8 mouse cellular contexts compared by ENCODE assay signal in genomic region chr16:37776860-37777651, GRCm38 (mm10). TPM values are rescaled to one million over a fixed set of nuclear protein-coding genes. Genes with fewer than 3 reads are reported as not detected.
DNase-seq lines count a peak whose midpoint lies in the region; ATAC-seq and TF ChIP-seq lines count a peak whose summit lies in the region.

TSS of gene Fstl1 (plus strand) at chr16:37776873.

- peaks cover 30% of the 10 kb centered on the region for H3K4me1 ChIP-seq in embryonic facial prominence, embryonic 12.5 days
- peaks cover 12% of the 10 kb centered on the region; the same call in 1 of the 2 replicates for H3K4me1 ChIP-seq in kidney, postnatal 0 days (replicated peaks; ENCODE audit: insufficient read depth, low read length)
- H3K4me1 ChIP-seq in liver, embryonic 15.5 days (replicated peaks), result no peaks in the 10 kb centered on the region
- peaks cover 37% of the 10 kb centered on the region for H3K4me1 ChIP-seq in neural tube, embryonic 13.5 days (replicated peaks)

- peak within 1 kb of the TSS; percentile 80 for H3ac ChIP-seq in C2C12 (ENCODE audit: control insufficient read depth, insufficient read length, low read depth)

- H3K36me3 ChIP-seq in C2C12 (ENCODE audit: control insufficient read depth, insufficient read depth), result peaks cover 30% of the 10 kb centered on the region
- H3K36me3 ChIP-seq in embryonic facial prominence, embryonic 12.5 days, result peaks cover 13% of the 10 kb centered on the region
- H3K36me3 ChIP-seq in kidney, postnatal 0 days (ENCODE audit: insufficient read depth, low read length), result 0 out of 2 replicates have a peak, but pooled peaks cover 4% of the 10 kb centered on the region
- H3K36me3 ChIP-seq in liver, embryonic 15.5 days (replicated peaks), result no peaks in the 10 kb centered on the region
- no peaks in the 10 kb centered on the region for H3K36me3 ChIP-seq in neural tube, embryonic 13.5 days

- H3K79me3 ChIP-seq in C2C12 (ENCODE audit: low read depth), result peaks cover 37% of the 10 kb centered on the region

- H3K9me3 ChIP-seq in embryonic facial prominence, embryonic 12.5 days, result no peaks in the 10 kb centered on the region
- no peaks in the 10 kb centered on the region for H3K9me3 ChIP-seq in kidney, postnatal 0 days (replicated peaks; ENCODE audit: low read length)
- H3K9me3 ChIP-seq in liver, embryonic 15.5 days (replicated peaks), result no peaks in the 10 kb centered on the region
- no peaks in the 10 kb centered on the region for H3K9me3 ChIP-seq in neural tube, embryonic 13.5 days

- TF ChIP-seq CTCF in C2C12 (IDR thresholded peaks at IDR 0.05; ENCODE audit: control insufficient read depth, insufficient read depth, insufficient read length), result no peak
- no peak for TF ChIP-seq CTCF in kidney, postnatal 0 days (IDR thresholded peaks at IDR 0.05; ENCODE audit: low read depth)

- peak within 1 kb of the TSS; percentile 59 for H3K4me2 ChIP-seq in embryonic facial prominence, embryonic 12.5 days (replicated peaks)
- H3K4me2 ChIP-seq in kidney, postnatal 0 days (ENCODE audit: low read length), result peak within 1 kb of the TSS; percentile 71
- H3K4me2 ChIP-seq in liver, embryonic 15.5 days, result peak within 1 kb of the TSS; percentile 65
- H3K4me2 ChIP-seq in neural tube, embryonic 13.5 days, result peak within 1 kb of the TSS; percentile 82

- peak within 1 kb of the TSS; percentile 77 for H3K4me3 ChIP-seq in C2C12 (ENCODE audit: insufficient read depth, poor library complexity, severe bottlenecking)
- H3K4me3 ChIP-seq in embryonic facial prominence, embryonic 12.5 days, result peak within 1 kb of the TSS; percentile 88
- peak within 1 kb of the TSS; percentile 85 for H3K4me3 ChIP-seq in kidney, postnatal 0 days (replicated peaks; ENCODE audit: low read depth, low read length)
- peak within 1 kb of the TSS; percentile 54 for H3K4me3 ChIP-seq in liver, embryonic 15.5 days (replicated peaks)
- H3K4me3 ChIP-seq in neural tube, embryonic 13.5 days, result peak within 1 kb of the TSS; percentile 60

- under 1% methylated on average over 46 of the region's 52 CpGs for WGBS in embryonic facial prominence, embryonic 12.5 days
- under 1% methylated on average over 49 of the region's 52 CpGs for WGBS in kidney, postnatal 0 days
- 1% methylated on average over 51 of the region's 52 CpGs for WGBS in liver, embryonic 15.5 days (ENCODE audit: insufficient replicate concordance)
- 0% methylated on average over 41 of the region's 52 CpGs for WGBS in neural tube, embryonic 13.5 days

- H3K9ac ChIP-seq in embryonic facial prominence, embryonic 12.5 days, result peak within 1 kb of the TSS; percentile 93
- peak within 1 kb of the TSS; percentile 80 for H3K9ac ChIP-seq in kidney, postnatal 0 days (ENCODE audit: low read depth, low read length)
- 0 out of 2 replicates have a peak within 1 kb of the TSS, but pooled peaks have one; percentile 21 for H3K9ac ChIP-seq in liver, embryonic 15.5 days
- H3K9ac ChIP-seq in neural tube, embryonic 13.5 days, result peak within 1 kb of the TSS; percentile 85

- H3K79me2 ChIP-seq in C2C12 (ENCODE audit: control insufficient read depth, insufficient read depth), result peaks cover 53% of the 10 kb centered on the region

- peak; percentile 81 for ATAC-seq in embryonic facial prominence, embryonic 12.5 days (ENCODE audit: insufficient number of reproducible peaks, insufficient read depth, low FRiP score, low TSS enrichment)
- ATAC-seq in kidney, postnatal 0 days (replicated peaks; ENCODE audit: low FRiP score, low read depth), result peak; percentile 75
- no peak for ATAC-seq in liver, embryonic 15.5 days (ENCODE audit: insufficient read depth)
- ATAC-seq in neural tube, embryonic 13.5 days (ENCODE audit: low read depth), result peak; percentile 82

- peak; percentile 27 to 43 for DNase-seq in adrenal gland, adult 18-20 months (ENCODE audit: low spot score in 2 of 2)
- no peak for DNase-seq in heart, adult 8-10 months (ENCODE audit: low spot score)
- DNase-seq in kidney, postnatal 0 days (ENCODE audit: low spot score), result peak; percentile 92
- no peak for DNase-seq in adipocyte (ENCODE audit: low spot score)

- peak within 1 kb of the TSS; percentile 94 for H3K27ac ChIP-seq in embryonic facial prominence, embryonic 12.5 days
- peak within 1 kb of the TSS; percentile 93 for H3K27ac ChIP-seq in kidney, postnatal 0 days
- H3K27ac ChIP-seq in liver, embryonic 15.5 days (replicated peaks), result no peak within 1 kb of the TSS
- peak within 1 kb of the TSS; percentile 77 for H3K27ac ChIP-seq in neural tube, embryonic 13.5 days (replicated peaks)

- no peaks in the 10 kb centered on the region for H3K27me3 ChIP-seq in C2C12 (ENCODE audit: control insufficient read depth, insufficient read depth, insufficient read length)
- no peaks in the 10 kb centered on the region for H3K27me3 ChIP-seq in embryonic facial prominence, embryonic 12.5 days
- H3K27me3 ChIP-seq in kidney, postnatal 0 days (ENCODE audit: insufficient read depth, low read length), result no peaks in the 10 kb centered on the region
- H3K27me3 ChIP-seq in liver, embryonic 15.5 days, result peaks cover 39% of the 10 kb centered on the region
- H3K27me3 ChIP-seq in neural tube, embryonic 13.5 days, result no peaks in the 10 kb centered on the region

TF ChIP-seq in C2C12, 6 proteins besides CTCF, POLR2A, EP300 and RAD21:
- TF ChIP-seq MYOG (IDR thresholded peaks at IDR 0.05; ENCODE audit: control insufficient read depth, extremely low read depth, insufficient read length) (no peak), CEBPB (IDR thresholded peaks at IDR 0.05; ENCODE audit: low read depth) (no peak), MAX (IDR thresholded peaks at IDR 0.05) (no peak), FOSL1 (IDR thresholded peaks at IDR 0.05; ENCODE audit: insufficient read depth, low read length, poor library complexity, severe bottlenecking) (no peak), USF1 (IDR thresholded peaks at IDR 0.05; ENCODE audit: low read depth) (no peak), MYOD1 (IDR thresholded peaks at IDR 0.05; ENCODE audit: control insufficient read depth, insufficient read length, low read depth) (no peak)

RNA-seq across cellular contexts. Expression of gene Fstl1, which starts in this region (rescaled TPM):
- 153 TPM for polyA plus RNA-seq in C2C12 (2012; fragmentation: generic; extraction: Trizol)
- 10 to 100 TPM; 27.9 to 57.9 TPM for total RNA-seq in adrenal gland, adult 18-20 months (2021)
- polyA plus RNA-seq in embryonic facial prominence, embryonic 12.5 days (2016; fragmentation: Nextera tagmentation; extraction: Ambion mirVana), result 512 and 537 TPM in 2 replicates
- total RNA-seq in heart, adult 8-10 months (2022), result 10 to 100 TPM; 36.4 to 46.9 (median 43.4) TPM
- 641 and 681 TPM in 2 replicates for polyA plus RNA-seq in kidney, postnatal 0 days (2015; fragmentation: Nextera tagmentation; extraction: Ambion mirVana)
- 18.7 and 18.8 TPM in 2 replicates for polyA plus RNA-seq in liver, embryonic 15.5 days (2015; fragmentation: Nextera tagmentation; extraction: Ambion mirVana)
- polyA plus RNA-seq in neural tube, embryonic 13.5 days (2015; fragmentation: Nextera tagmentation; extraction: Ambion mirVana), result 156 and 165 TPM in 2 replicates

Comparison
In these comparisons a context has a peak if more than half of its experiments do, and no peak if none do; other contexts are left out.
1. DNase-seq: peak in adrenal gland, adult 18-20 months (2 of 2) and kidney, postnatal 0 days (single experiment); none in heart, adult 8-10 months (single experiment) and adipocyte (single experiment).
2. H3K9ac ChIP-seq: peak in every context shown above with its lines; median percentile 93 in embryonic facial prominence, embryonic 12.5 days; 85 in neural tube, embryonic 13.5 days; 80 in kidney, postnatal 0 days; 21 in liver, embryonic 15.5 days.
3. Peak in every context shown above with its lines, with median percentiles within 50 percentile points of each other: H3K4me3 ChIP-seq and H3K4me2 ChIP-seq.